Mouse (Mus musculus) E14TG2a.4 (cell line): ENCODE results near the gene Susd3.

Experiments
- H3K27me3 ChIP-seq: 2 replicates; pipeline ENCODE4 v1.6.1; 2014; ENCODE audit warnings: low read length, control low read depth; ENCODE audit not compliant: insufficient read depth
- H3K36me3 ChIP-seq: 2 replicates; pipeline ENCODE4 v1.6.1; 2014; ENCODE audit warnings: low read length, control low read depth; ENCODE audit not compliant: insufficient read depth
- H3K4me1 ChIP-seq: replicated peaks from 2 replicates; pipeline ENCODE4 v1.6.1; 2014; ENCODE audit warnings: low read depth, low read length, control low read depth
- H3K4me3 ChIP-seq: replicated peaks from 2 replicates; pipeline ENCODE4 v1.5.1; 2014; ENCODE audit warnings: mild to moderate bottlenecking, low read length
- H3K9me3 ChIP-seq: 2 replicates; pipeline ENCODE4 v1.6.1; 2014; ENCODE audit warnings: low read length, control low read depth
- CTCF ChIP-seq: conservative IDR thresholded peaks from 2 replicates; pipeline ENCODE4 v1.5.1; 2014; ENCODE audit warnings: low read length
- NANOG ChIP-seq: IDR thresholded peaks from 2 replicates; pipeline ENCODE4 v1.6.1; 2014; ENCODE audit warnings: borderline replicate concordance, low read length, mixed read lengths
- POU5F1 ChIP-seq: IDR thresholded peaks from 2 replicates; pipeline ENCODE4 v1.6.1; 2014; ENCODE audit warnings: low read length, borderline replicate concordance

Susd3 gene

GRCm38 (mm10) chr13:49196211-49196610 is 52.3 kb downstream of the Susd3 start:
- no peak overlapping the region for H3K4me3 ChIP-seq
- no peaks in the 10 kb centered on the region for H3K9me3 ChIP-seq
- H3K36me3 ChIP-seq, result peaks cover 24% of the 10 kb centered on the region
- peaks cover 8% of the 10 kb centered on the region for H3K27me3 ChIP-seq
- peaks cover 5% of the 10 kb centered on the region for H3K4me1 ChIP-seq
- TF ChIP-seq CTCF (no peak), NANOG (no peak), POU5F1 (no peak)

- peaks cover 9% of the 10 kb centered on the region for H3K27me3 ChIP-seq
- H3K4me1 ChIP-seq, result no peaks in the 10 kb centered on the region; the same call in none of the 2 replicates
- H3K36me3 ChIP-seq, result peaks cover 24% of the 10 kb centered on the region
- no peaks in the 10 kb centered on the region for H3K9me3 ChIP-seq
- TF ChIP-seq NANOG, result no peak
- TF ChIP-seq CTCF, result no peak
- TF ChIP-seq POU5F1, result no peak
- no peak overlapping the region for H3K4me3 ChIP-seq
These were observed 52.9 kb downstream of the Susd3 start for GRCm38 (mm10) chr13:49195651-49196050.

DNA sequence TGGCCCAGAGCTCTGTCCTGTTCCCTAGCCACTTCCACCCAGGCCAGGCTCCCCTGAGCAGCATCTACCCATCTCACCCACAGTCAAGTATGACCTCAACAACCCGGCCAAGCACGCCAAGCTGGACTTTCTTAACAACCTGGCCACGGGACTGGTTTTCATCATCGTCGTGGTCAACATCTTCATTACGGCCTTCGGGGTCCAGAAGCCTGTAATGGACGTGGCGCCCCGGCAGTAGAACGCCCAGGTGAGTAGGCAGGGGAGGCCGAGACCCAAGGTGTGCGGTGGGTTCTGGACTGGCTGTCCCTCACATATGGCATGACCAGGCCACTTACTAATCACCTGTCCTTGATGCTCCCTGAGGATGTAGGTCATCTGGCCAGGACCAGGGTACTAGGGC is 53.7 kb downstream of the Susd3 start:
- Histone ChIP-seq H3K4me3 (no peak overlapping the region), H3K4me1 (no peaks in the 10 kb centered on the region; the same call in none of the 2 replicates), H3K36me3 (peaks cover 24% of the 10 kb centered on the region), H3K27me3 (peaks cover 9% of the 10 kb centered on the region), H3K9me3 (no peaks in the 10 kb centered on the region)
- no peak for TF ChIP-seq POU5F1

DNA sequence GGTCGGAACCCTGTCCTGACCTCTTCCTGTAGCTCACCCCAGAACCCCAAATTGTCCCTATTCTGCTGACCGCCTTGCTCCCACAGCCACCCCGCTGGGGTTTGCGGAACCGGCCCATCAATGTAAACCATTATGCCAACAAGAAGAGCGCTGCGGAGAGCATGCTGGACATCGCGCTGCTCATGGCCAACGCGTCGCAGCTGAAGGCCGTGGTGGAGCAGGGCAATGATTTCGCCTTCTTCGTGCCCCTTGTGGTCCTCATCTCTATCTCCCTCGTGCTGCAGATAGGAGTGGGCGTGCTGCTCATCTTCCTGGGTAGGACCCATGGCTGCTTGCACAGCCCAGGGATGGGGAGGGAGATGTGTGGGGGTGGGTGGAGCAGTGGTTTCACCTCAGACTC is 54.9 kb downstream of the Susd3 start:
- H3K9me3 ChIP-seq, result no peaks in the 10 kb centered on the region
- no peak overlapping the region for H3K4me3 ChIP-seq
- peaks cover 24% of the 10 kb centered on the region for H3K36me3 ChIP-seq
- TF ChIP-seq CTCF, result no peak
- no peak for TF ChIP-seq NANOG
- no peak for TF ChIP-seq POU5F1
- H3K4me1 ChIP-seq, result peaks cover 9% of the 10 kb centered on the region
- peaks cover 7% of the 10 kb centered on the region for H3K27me3 ChIP-seq

DNA sequence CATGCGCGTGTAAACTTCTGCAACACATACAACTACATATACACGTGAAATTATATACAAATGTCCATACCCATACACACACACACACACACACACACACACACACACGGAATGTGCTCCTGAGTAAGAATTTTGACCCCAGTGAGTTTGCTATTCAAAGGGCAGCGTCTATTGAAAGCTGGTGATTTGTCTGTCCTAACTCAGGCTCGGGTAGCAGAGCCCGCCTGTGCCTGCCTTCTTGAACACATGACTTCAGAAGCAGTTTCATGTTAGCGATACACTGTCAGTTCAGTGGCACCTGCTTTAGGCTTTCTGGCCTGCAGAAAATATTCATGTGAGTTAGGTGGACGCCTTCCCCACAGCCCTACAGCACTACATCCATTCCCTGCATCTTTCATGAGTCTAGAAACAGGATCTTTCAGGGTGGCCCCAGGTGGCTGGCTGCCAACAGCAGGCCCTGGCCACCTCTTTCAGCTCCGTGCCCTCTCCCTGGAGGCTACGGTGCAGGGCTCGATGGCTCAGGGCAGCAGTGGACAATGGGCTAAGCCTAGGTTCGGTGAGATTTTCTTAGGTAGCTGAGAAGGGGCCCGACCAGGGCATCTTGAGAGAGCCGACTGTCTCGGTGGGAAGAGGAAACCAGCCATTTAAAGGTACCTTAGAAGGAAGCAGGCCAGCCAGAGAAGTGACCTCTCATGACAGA is 56.2 kb downstream of the Susd3 start:
- Histone ChIP-seq H3K27me3 (peaks cover 17% of the 10 kb centered on the region), H3K4me3 (no peak overlapping the region), H3K9me3 (no peaks in the 10 kb centered on the region), H3K36me3 (peaks cover 24% of the 10 kb centered on the region), H3K4me1 (peaks cover 19% of the 10 kb centered on the region)
- TF ChIP-seq NANOG (no peak), POU5F1 (no peak), CTCF (no peak)

- Histone ChIP-seq H3K9me3 (no peaks in the 10 kb centered on the region), H3K27me3 (peaks cover 20% of the 10 kb centered on the region), H3K4me3 (no peak overlapping the region), H3K36me3 (peaks cover 24% of the 10 kb centered on the region), H3K4me1 (peaks cover 23% of the 10 kb centered on the region)
- TF ChIP-seq NANOG (no peak), CTCF (no peak), POU5F1 (no peak)
These were observed 56.9 kb downstream of the Susd3 start for GRCm38 (mm10) chr13:49191673-49192035.

GRCm38 (mm10) chr13:49190876-49191672 is 57.4 kb downstream of the Susd3 start:
- H3K4me1 ChIP-seq, result peaks cover 27% of the 10 kb centered on the region
- H3K4me3 ChIP-seq, result no peak overlapping the region
- H3K27me3 ChIP-seq, result peaks cover 25% of the 10 kb centered on the region
- H3K36me3 ChIP-seq, result peaks cover 21% of the 10 kb centered on the region
- no peaks in the 10 kb centered on the region for H3K9me3 ChIP-seq
- TF ChIP-seq POU5F1, result no peak
- TF ChIP-seq NANOG, result no peak
- no peak for TF ChIP-seq CTCF

GRCm38 (mm10) chr13:49189970-49190870 is 58.3 kb downstream of the Susd3 start:
- Histone ChIP-seq H3K27me3 (peaks cover 32% of the 10 kb centered on the region), H3K4me3 (no peak overlapping the region), H3K4me1 (peaks cover 27% of the 10 kb centered on the region), H3K36me3 (peaks cover 12% of the 10 kb centered on the region), H3K9me3 (no peaks in the 10 kb centered on the region)
- TF ChIP-seq CTCF, result no peak
- TF ChIP-seq POU5F1, result no peak
- no peak for TF ChIP-seq NANOG
